Mouse (Mus musculus): ENCODE data around the gene Gnrhr. TPM values are rescaled to one million over a fixed set of nuclear protein-coding genes. Genes with fewer than 3 reads are reported as not detected.

The Gnrhr gene
- not detected for total RNA-seq (2018; cell fraction: chromatin; rRNA removed)
- not detected for total RNA-seq (2018; cell fraction: cytosol; rRNA removed)
- total RNA-seq (2018; cell fraction: nucleus; rRNA removed): not detected
- polyA plus RNA-seq (2018): not detected in 3 replicates

DNA sequence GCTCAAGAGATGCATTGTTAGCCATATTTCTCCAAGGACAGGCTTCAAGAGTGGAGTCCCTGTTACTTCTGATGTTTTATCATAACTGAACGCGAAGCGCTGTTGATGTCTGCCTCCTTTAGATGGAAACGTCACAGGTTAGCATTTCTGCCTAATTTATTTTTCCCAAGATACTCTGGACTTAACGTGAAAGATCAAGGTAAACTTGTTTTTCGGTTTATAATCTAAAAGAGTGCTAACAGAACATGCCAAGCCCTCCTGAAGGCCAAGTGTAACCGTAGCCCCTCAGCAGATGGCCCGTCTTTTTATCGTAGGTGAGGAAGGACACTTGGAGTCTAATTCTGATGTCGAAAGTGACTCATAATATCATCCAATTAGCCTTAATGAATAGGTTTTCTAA lies at the start of gene Gnrhr:
Gene Gnrhr, minus strand, starts transcription at position 101 of the 400 bp plus-strand sequence.
- Histone ChIP-seq H3K27ac (no peak within 1 kb of the TSS), H3K79me2 (ENCODE audit: inconsistent target) (no peaks in the 10 kb centered on the region), H3K4me3 (ENCODE audit: inconsistent target) (no peak within 1 kb of the TSS), H3K36me3 (ENCODE audit: inconsistent target) (no peaks in the 10 kb centered on the region)
- WGBS (ENCODE audit: missing documents): 91% methylated on average over 10 of the region's 10 CpGs

DNA sequence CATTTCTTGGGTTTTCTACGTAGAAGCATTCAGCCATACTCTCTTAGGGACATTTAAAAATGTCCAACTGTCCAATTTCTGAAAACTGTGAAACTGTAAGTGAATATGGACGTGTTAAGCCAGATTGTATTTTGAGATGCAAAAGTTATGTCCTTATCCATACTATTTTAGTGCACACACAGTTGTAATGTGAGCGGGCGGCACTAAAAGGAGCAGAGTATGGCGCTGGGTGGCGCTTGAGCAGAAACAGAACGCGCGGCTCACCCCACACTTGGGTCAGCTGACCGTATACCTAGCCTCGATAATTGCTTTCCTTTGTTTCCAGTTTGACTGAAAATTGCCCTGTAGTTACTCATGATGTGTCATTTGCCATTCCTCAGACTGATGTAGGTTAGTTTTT lies 48.9 kb upstream of the Gnrhr start:
- H3K4me3 ChIP-seq (ENCODE audit: inconsistent target): no peak overlapping the region
- no peak overlapping the region for H3K27ac ChIP-seq
- H3K36me3 ChIP-seq (ENCODE audit: inconsistent target): no peaks in the 10 kb centered on the region
- H3K79me2 ChIP-seq (ENCODE audit: inconsistent target): no peaks in the 10 kb centered on the region
- WGBS (ENCODE audit: missing documents): 92% methylated on average over 10 of the region's 11 CpGs

DNA sequence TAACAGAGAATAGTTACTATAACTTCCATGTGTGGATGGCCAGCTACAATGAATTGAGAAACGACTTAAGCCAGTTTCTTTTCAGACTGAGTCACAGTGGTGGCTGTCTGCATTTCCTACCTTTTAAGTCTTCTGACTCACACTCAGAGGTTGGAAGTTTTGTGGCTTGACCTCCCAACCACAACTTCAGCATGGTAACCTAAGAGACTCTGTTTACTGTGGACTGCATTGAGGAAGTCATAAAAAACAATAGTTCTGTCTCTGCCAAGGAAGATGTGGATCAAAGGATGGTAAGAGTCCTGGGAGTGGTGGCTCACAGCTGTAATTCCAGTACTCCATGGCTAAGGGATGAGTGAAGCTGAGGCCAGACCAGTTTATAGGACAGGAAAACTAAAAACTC lies 47.2 kb upstream of the Gnrhr start:
- Histone ChIP-seq H3K27ac (no peak overlapping the region), H3K4me3 (ENCODE audit: inconsistent target) (no peak overlapping the region), H3K79me2 (ENCODE audit: inconsistent target) (no peaks in the 10 kb centered on the region), H3K36me3 (ENCODE audit: inconsistent target) (no peaks in the 10 kb centered on the region)
- 0% methylated on average over 1 of the region's 1 CpGs for WGBS (ENCODE audit: missing documents)

DNA sequence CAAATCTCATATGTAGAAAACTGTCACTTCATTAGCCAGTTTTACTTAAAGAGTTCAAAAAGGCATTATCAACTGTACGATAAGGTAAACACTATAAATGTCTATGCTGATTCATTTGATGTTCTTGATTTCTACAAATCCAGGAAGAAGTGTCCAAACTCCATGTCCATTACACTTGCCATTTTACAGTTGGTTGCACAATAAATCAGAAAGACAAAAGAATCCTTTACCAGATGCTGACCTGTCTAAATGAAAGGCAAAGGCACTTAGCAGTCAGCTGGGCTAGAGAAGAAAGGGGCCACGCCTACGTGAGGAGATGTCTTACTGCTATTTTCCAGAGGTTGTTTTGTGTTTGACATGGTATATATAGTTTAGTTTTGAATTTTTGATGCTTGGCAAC lies 46.6 kb upstream of the Gnrhr start:
- H3K27ac ChIP-seq: no peak overlapping the region
- no peaks in the 10 kb centered on the region for H3K79me2 ChIP-seq (ENCODE audit: inconsistent target)
- H3K36me3 ChIP-seq (ENCODE audit: inconsistent target): no peaks in the 10 kb centered on the region
- H3K4me3 ChIP-seq (ENCODE audit: inconsistent target): no peak overlapping the region
- WGBS (ENCODE audit: missing documents): 86% methylated on average over 3 of the region's 3 CpGs

DNA sequence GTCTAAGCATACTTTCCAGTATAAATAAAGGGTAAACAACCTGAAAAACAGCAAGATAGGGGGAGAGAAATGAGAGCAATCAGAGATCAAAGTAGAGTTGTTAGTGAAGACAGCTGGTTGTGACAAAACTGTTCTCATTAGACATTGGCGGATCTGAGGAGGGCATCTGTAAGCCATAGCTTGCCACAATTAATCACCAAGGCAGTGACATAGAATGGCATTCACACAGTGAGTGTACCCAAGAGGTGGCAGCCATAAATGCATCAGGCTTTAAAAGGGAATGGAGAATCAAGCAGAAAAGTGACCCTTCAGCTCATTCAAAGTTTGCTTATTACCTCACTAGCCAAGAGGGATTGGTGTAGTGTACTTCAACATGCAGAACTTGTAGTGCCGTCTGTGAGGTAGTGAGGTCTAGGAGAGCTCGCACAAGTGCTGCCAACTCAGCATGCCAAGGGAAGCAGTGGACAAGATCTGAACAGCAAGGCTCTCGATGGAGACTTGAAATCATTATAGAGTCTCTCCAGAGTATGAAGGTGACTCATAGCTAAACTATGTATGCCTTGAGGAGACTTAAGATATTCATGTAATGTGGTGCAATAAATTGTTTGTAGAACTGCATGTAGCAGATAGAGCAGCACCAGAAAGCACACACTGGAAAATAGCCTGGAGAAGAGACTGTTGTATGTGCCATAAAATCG lies 29.6 kb upstream of the Gnrhr start:
- Histone ChIP-seq H3K79me2 (ENCODE audit: inconsistent target) (no peaks in the 10 kb centered on the region), H3K36me3 (ENCODE audit: inconsistent target) (no peaks in the 10 kb centered on the region), H3K4me3 (ENCODE audit: inconsistent target) (no peak overlapping the region), H3K27ac (no peak overlapping the region)
- 91% methylated on average over 4 of the region's 5 CpGs for WGBS (ENCODE audit: missing documents)

DNA sequence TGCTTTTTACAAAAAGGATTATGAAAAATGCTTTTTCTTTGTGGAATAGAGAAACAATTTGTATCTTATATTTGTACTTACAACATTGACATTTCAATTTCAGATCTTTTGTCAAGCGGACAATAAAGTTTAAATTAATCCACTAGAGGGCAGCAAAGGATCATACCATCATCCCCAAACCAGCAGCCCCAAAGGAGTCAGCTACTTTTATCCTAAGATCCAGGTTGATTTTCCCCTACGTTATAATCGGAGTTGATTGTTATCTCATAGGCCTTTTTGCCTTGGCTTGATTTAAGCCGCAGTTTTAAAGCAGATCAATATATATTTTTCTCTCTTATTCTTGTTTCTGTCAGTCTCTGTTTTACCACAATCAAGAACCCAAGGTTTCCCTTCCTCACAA lies 6.3 kb downstream of the Gnrhr start:
- 23% methylated on average over 4 of the region's 4 CpGs for WGBS (ENCODE audit: missing documents)
- no peaks in the 10 kb centered on the region for H3K79me2 ChIP-seq (ENCODE audit: inconsistent target)
- H3K4me3 ChIP-seq (ENCODE audit: inconsistent target): no peak overlapping the region
- no peak overlapping the region for H3K27ac ChIP-seq
- H3K36me3 ChIP-seq (ENCODE audit: inconsistent target): no peaks in the 10 kb centered on the region

DNA sequence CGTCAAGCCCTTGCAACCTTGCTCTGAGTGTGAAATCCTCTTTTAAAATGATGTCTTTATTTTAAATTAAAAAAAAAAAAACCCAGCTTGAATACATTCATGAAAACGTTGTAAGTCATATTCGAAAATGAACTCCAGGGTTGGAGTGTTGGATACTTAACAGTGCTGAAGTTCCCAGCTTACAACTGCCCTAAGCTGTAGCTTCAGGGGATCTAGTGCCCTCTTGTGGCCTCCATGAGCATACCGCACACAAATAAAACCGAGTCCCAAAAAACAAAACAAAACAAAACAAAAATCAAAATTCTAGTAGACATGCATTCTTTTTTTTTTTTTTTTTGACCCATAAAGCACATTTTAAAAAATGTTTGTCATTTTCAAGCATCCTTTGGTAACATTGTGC lies 6.9 kb downstream of the Gnrhr start:
- WGBS (ENCODE audit: missing documents): 37% methylated on average over 5 of the region's 5 CpGs
- Histone ChIP-seq H3K4me3 (ENCODE audit: inconsistent target) (no peak overlapping the region), H3K36me3 (ENCODE audit: inconsistent target) (no peaks in the 10 kb centered on the region), H3K79me2 (ENCODE audit: inconsistent target) (no peaks in the 10 kb centered on the region), H3K27ac (no peak overlapping the region)

DNA sequence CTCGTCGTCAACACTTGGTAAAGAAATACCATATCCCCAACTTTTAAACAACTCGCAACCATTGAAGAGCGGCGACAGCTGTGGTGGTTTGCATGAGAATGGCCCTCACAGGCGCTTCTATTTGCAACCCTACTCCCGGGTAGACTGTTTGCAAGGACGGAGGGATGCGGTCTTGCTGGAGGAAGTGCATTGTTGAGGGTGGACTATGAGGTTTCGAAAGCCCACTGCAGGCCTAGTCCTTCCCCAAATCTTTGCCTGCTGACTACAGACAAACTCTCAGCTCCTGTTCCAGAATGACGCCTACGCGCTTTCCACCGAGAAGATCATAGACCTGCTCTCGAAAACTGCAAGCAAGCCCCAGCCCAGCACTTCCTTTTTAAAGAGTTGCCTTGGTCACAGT lies 7.4 kb downstream of the Gnrhr start:
- no peak overlapping the region for H3K27ac ChIP-seq
- no peak overlapping the region for H3K4me3 ChIP-seq (ENCODE audit: inconsistent target)
- H3K36me3 ChIP-seq (ENCODE audit: inconsistent target): no peaks in the 10 kb centered on the region
- WGBS (ENCODE audit: missing documents): 29% methylated on average over 15 of the region's 15 CpGs
- no peaks in the 10 kb centered on the region for H3K79me2 ChIP-seq (ENCODE audit: inconsistent target)

DNA sequence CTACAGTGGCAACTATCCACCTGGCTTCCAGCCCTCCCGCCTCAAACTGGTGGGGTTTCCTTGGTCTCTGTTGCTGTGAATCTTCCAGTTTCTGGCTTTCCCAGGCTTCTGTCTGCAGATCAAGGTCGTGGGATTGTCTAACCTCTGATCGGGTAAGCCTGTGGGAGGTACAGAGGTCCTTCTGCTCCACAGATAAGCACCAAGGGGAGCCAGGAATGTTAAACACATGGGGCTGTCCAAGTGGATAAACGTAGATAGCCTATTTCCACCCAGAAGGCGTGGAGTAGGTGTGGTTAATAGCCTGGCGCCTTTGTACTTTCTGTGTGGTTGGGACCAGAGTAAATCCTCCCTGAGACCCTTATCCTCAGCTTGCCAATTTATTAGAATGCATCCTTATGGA lies 10.3 kb downstream of the Gnrhr start:
- Histone ChIP-seq H3K27ac (no peak overlapping the region), H3K36me3 (ENCODE audit: inconsistent target) (no peaks in the 10 kb centered on the region), H3K4me3 (ENCODE audit: inconsistent target) (no peak overlapping the region), H3K79me2 (ENCODE audit: inconsistent target) (no peaks in the 10 kb centered on the region)
- 88% methylated on average over 6 of the region's 6 CpGs for WGBS (ENCODE audit: missing documents)

DNA sequence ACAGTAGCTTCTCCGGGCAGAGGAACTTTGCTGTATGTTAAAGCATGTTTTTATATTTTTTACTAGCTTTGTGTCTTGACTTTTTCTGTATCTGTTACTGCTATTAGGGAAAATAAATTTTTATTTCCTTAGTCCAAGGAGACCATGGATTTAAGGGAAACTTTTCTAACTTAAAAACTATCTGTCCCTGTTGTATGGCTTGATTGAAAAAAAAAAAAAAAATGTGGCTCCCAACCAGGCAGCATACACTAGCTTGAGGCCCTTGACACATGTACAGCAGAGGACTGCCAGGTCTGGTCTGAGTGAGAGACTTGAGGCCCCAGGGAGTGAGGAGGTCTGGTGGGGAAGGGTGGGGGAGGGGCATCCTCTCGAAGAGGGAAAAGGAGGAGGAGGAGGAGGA lies 23.9 kb downstream of the Gnrhr start:
- H3K4me3 ChIP-seq (ENCODE audit: inconsistent target): no peak overlapping the region
- H3K36me3 ChIP-seq (ENCODE audit: inconsistent target): peaks cover 4% of the 10 kb centered on the region; the same call in 1 of the 2 replicates
- 68% methylated on average over 2 of the region's 2 CpGs for WGBS (ENCODE audit: missing documents)
- H3K79me2 ChIP-seq (ENCODE audit: inconsistent target): peaks cover 22% of the 10 kb centered on the region; the same call in 1 of the 2 replicates
- H3K27ac ChIP-seq: no peak overlapping the region

DNA sequence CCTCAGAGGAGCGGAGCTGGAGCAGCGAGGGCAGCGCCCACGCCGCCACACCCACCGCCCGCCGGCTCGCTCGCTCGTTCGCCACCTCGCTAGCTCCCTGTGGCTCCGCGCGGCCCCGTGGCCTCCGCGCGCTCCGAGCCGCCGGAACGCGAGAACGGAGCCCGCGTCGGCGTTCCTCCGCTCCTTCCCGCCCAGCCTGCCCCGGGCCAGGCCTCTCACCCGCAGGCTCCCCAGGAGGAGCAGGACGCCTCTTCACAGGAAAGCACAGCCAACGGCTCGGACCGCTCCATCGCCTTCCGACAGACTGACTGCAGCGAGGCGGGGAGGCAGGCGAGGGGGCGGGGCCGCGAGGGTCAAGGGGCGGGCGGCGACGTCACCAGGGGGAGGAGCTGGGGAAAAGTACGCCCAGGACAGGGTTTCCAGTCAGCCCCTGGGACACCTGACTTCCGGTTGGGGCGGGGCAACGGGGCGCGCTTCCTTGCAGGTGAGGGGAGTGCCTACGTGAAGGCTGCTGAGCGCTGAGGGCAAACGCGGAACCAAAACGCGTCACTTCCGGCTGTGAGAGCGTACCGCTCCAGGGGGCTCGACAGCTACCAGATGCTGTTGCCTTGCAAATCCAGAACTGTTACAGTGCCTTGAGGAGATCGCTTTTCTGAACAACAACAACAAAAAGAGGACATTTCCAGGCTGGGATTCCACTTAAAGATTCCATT lies 25.1 kb downstream of the Gnrhr start, which contains the start of gene Uba6:
Gene Uba6, minus strand, starts transcription at position 355 of the 713 bp plus-strand sequence.
- H3K79me2 ChIP-seq (ENCODE audit: inconsistent target): peaks cover 27% of the 10 kb centered on the region; the same call in 1 of the 2 replicates
- peak within 1 kb of the TSS; percentile 86 for H3K4me3 ChIP-seq (ENCODE audit: inconsistent target)
- peak within 1 kb of the TSS; percentile 34 for H3K27ac ChIP-seq
- under 1% methylated on average over 62 of the region's 67 CpGs for WGBS (ENCODE audit: missing documents)
- peaks cover 5% of the 10 kb centered on the region; the same call in 1 of the 2 replicates for H3K36me3 ChIP-seq (ENCODE audit: inconsistent target)

DNA sequence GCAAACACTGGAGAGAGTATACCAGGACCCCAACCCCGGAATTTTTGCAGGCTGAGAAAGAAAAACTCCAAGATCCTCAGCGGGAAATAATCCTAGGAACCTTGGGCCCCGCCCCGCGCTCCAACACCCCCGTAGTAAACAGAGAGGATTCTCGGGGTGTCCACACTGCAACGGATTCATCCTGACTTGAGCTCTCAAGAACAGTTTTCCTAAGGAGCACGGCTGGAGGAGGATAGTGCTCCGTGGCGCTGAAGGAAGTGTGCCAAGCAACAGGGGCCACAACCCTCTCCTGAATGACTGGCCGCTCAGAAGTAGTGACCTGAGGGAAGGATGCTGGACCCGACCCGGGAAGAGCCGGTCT lies 25.6 kb downstream of the Gnrhr start:
- Histone ChIP-seq H3K27ac (peak overlapping the region; percentile 21; the same call in 1 of the 2 replicates), H3K4me3 (ENCODE audit: inconsistent target) (peak overlapping the region; percentile 86), H3K79me2 (ENCODE audit: inconsistent target) (peaks cover 27% of the 10 kb centered on the region; the same call in 1 of the 2 replicates), H3K36me3 (ENCODE audit: inconsistent target) (peaks cover 5% of the 10 kb centered on the region)
- WGBS (ENCODE audit: missing documents): 0% methylated on average over 15 of the region's 15 CpGs

All from macrophage (primary cell).